Mouse (Mus musculus) ES-CJ7 (cell line): ENCODE measurements around the gene Ap4m1.
A peak's percentile ranks its signal among the peaks of the same experiment; 100 is the strongest.
"Not testable (repeated sequence)": the region's sequence is repeated elsewhere in the genome, so short reads cannot be mapped to it uniquely, and the experiment has no call there.

Experiments used
- DNase-seq: peaks from one replicate; pipeline ENCODE4 v3.0.0; 2011; ENCODE audit warnings: low read depth, low spot score

The Ap4m1 gene

DNA sequence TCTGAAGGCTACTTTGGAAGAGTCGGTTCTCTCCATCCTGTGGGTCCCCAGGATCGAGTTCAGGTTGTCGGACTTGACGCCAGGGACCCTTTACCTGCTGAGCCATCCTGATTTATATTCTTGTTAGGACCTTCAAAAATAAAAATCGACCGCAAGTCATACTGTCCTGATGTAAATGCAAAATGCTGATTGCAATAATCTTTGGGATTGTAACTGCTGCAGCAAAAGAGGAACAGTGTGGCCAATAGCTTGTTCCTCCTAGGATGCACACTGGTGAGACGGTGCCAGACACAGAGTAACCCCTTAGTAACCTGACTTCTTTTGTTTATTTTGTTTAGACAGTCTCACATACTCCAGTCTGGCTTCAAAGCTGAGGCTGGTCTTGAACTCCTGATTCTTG lies 23.7 kb downstream of the Ap4m1 start:
- DNase-seq = no peak

DNA sequence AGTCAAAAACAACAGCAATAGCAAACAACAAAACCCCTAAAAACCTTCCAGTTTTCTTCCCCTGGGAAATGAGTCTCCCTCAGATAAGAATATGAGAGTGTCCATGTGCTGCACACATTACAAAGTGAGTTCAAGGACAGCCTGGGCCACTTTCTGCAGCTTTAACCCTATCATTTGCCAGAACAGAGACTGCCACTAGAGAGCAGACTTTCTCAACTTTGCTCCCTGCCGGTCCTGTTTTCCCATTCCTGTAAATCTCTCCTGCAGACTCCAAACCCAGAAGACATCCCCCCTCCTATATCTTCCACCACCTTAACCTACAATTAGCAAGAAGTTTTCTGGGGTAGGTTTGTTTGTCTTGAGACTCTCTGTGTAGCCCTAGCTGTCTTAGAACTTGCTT lies 27.8 kb downstream of the Ap4m1 start:
- DNase-seq = peak; percentile 55

DNA sequence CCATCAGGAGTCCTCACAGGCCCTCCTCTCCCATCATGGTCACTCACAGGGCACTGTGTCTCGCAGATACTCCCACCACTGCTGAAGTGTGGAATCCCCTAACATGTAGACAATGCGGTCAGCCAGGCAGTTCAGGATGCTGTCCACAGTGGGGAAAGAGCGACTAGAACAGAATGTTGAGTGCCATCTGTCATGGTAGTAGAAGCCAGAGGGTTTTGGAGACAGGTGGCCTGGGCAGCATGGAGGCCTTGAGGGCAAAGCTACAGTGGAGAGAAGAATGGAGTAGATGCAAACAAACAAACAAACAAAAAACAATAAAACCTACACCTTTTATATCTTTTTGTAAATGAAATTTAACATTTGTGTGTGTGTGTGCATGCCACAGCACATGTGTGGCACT lies 30.3 kb downstream of the Ap4m1 start:
- no peak for DNase-seq

DNA sequence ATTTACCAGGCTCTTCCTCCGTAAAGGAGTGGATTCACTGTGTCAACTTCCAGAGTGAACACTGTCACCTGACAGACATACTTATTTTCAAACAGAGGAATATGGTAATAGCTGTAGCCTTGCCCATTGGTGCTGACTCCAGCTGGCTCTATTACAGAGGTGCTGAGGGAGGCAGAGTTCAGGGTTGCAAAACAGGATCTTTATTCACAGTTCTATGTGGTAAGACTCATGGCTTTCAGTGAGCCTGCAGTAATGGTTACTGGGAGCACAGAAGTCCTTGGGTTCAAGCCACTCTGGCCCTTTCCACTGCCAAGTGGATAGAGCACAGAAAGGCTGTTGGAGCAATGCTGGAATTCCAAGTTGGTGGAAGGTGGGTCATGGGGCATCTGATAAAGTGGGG lies 35.5 kb downstream of the Ap4m1 start:
- DNase-seq = no peak

DNA sequence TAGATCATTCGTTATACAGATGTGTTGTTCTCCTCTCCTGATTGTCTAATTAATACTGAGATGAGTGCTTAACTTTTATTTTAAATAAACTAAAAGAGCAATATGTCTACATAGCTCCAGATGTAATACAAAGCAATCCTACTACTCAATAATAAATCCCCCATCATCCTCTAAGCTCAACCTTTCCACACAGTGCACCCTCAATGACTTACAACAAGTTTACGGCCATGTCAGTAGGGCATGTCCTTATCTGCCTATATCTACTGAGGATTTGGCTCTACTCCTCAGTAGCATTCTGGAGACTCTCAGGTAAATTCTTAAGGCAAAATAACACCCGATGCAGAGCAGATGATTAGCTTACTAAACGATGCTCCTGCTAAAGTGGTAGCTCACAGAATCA lies 36.1 kb downstream of the Ap4m1 start:
- DNase-seq = no peak

DNA sequence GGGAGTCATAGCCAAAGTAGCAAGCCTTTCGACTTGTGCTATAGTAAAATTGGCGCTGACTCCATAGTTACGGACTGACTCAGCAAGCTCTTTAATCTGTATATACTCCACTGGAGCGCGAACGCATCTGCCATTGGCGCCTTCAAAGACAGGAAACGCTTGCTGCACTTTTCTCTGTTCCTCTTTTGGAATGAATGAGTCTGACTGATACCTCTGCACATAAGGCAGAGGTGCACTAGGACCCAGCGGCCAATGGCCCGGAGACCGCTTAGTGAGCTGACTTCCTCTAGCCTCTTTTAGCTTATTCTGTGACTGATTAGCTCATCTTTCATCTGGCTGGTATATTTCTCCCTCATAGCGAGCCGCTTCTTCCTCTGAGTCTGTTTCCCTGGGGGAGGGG lies 44.8 kb downstream of the Ap4m1 start:
- DNase-seq = not testable (repeated sequence)

DNA sequence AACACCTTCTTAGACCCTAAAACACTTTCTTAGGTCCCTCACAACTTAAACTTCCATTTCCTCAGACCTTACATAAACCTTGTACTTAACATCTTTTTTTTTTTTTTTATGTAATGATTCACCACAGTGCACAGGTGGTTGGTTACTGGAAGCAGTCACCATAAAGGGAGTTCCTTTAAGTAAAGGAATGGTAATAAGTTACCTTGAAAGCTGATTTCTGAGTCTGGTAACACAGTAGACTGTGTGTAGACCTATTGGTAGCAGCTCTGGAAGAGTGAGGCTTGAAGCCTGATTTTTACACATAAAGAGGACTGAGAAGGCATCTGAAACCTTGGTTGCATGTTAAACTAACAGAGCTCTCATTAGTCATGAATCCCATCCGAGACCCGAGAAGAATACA lies 48.1 kb downstream of the Ap4m1 start:
- DNase-seq = no peak

DNA sequence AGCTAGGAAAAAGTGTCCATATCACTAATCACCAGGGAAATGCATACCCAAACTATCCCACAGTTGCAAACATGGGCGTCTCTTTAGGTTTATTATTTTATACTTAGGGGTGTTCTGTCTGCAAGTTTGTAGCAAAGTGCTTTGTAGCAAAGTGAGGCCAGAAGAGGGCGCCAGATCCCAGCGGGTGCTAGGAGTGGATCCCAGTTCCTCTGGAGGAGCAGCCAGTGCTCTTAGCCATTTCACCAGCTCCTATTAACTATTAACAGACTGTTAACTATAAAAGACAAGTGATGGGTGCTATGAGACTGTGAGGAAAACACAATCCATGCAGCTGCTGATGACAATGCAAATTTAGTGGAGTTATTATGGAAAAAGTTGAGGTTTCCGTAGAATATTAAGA lies 50.3 kb downstream of the Ap4m1 start:
- peak; percentile 71 for DNase-seq

DNA sequence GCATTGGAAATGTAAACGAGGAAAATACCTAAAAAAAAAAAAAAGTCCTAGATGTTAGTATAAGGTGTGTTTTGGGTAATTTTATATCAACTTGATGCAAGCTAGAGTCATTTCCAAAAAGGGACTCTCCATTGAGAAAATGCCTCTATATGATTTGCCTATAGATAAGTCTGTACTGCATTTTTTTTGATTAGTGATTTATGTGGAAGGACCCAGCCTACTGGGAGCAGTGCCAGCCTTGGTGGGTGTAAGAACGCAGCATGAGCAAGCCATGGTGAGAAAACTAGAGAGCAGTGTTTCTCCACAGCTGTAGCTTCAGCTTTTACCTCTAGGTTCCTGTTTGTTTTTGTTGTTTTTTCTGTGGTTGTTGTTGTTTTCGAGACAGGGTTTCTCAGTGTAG lies 51.5 kb downstream of the Ap4m1 start:
- no peak for DNase-seq

DNA sequence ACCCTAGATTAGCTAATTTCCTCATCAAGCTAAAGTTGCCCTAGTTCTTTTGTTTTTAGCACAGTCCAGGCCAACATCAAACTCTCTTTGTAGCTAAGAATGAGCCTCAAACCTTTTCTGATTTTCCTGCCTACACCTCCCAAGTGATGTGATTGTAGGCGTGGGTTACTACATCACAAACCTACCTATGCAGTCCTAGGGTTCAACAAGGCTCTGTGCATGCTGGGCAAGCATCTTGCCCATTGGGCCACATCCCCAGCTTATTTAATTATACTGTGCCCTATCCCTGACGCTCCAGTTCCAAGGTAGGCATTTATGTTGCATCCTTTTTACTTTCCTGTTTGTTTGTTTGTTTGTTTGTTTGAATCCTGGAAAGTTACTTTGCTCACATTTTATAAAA lies 53.9 kb downstream of the Ap4m1 start, which contains the start of gene Nxpe5:
Gene Nxpe5 (plus strand): TSS at position 199 of the 400 bp plus-strand sequence.
- DNase-seq = no peak

DNA sequence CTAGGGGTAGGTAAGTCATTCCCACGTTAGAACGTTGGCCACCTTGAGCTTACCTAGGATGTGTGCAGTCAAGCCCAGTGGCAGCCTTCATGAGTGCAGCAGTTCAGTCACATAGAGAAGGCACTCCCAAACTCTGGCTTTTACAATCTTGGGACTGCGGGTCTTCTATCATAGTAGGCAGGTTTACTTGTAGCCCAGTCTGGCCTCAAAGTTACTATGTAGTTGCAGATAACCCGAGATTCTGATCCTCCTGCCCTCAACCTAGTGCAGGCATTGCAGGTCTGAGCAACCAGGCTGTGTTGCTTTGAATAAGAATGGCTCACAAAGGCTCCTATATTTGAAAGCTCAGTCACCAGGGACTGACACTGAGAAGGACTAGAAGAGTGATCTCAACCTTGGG lies 54.7 kb downstream of the Ap4m1 start:
- no peak for DNase-seq

DNA sequence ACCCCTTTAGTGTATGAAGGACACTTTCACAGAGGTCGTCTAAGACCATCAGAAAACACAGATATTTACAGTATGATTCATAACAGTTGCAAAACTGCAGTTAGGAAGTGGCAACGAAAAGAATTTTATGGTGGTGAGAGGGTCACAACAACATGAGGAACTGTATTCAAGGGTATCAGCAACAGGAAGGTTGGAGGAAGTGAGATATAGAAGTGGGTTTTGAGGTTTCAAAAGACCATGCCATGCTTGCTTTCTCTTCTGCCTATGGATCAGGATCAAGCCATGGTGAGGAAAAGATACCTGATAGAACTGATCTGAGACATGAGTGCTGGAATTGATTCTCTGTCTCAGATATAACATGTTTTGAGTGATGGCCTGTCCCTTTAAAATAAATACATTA lies 55.6 kb downstream of the Ap4m1 start:
- DNase-seq = no peak

DNA sequence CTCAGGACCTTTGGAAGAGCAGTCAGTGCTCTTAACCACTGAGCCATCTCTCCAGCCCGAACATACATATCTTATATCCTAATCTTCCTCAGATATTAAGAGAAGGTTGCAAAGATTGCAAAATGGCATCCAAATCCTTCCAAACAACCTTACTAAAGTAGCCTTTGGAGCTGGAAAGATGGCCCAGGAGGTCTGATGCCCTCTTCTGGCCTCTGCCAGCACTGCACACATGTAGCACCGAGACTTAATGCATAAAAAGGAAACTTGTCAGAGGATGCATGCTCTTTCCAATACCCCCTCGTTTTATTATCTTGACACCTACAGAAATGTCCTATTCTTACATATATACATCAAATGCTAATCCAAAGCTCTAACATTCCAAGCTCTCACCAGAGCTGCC lies 56.2 kb downstream of the Ap4m1 start:
- DNase-seq = peak; percentile 65

DNA sequence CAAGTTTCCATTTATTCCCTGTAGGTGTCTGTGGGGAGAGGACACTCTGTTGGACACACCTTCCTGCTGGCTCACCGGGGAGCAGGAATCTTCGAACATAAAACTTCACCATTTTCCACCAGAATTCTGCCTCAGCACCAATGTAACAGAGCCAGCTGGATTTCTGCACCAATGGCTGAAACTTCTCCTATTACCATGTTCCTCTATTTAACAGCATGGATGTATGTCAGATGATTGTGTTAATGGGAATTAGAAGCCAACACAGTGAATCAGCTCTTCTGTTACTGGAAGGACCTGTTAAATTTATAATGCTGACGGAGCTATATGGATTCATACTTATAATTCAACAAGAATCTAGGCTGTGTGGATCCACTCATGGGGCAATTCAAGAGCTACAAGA lies 57.7 kb downstream of the Ap4m1 start:
- no peak for DNase-seq
